Mouse (Mus musculus): ENCODE results near the gene Col15a1.

Gene Col15a1

DNA sequence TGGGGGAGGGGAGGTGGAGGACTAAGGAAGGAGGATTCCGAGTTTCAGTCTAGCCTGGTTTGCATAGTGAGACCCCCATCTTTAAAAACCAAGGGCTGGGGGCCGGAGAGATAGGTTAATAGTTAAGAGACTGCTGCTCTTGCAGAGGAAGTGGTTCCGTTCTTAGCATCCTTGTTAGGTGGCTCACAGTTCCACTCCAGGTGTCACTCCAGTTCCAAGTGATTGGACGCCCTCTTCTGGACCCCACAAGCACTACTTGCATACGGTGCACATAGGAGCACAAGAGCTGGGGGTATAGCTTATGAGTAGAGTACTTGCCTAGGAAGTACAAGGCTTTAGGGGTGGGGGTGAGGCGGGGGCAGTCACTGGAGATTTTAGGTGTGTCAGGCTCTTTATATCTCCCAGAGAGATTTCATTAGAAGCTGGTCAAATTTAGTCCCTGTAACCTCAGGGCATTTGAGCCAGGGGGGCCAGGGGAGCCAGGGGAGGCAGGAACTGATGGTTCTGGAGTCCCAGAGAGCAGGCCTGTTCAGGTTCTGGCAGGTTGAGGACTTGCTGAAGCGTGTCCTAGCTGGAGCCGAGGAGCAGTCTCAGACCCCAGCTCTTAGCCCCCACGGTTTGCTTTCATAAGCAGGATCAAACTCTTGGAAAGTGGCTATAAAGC, 143.6 kb downstream of the Col15a1 start:
- peak; percentile 68 for DNase-seq (ENCODE audit: low read depth, low spot score)

DNA sequence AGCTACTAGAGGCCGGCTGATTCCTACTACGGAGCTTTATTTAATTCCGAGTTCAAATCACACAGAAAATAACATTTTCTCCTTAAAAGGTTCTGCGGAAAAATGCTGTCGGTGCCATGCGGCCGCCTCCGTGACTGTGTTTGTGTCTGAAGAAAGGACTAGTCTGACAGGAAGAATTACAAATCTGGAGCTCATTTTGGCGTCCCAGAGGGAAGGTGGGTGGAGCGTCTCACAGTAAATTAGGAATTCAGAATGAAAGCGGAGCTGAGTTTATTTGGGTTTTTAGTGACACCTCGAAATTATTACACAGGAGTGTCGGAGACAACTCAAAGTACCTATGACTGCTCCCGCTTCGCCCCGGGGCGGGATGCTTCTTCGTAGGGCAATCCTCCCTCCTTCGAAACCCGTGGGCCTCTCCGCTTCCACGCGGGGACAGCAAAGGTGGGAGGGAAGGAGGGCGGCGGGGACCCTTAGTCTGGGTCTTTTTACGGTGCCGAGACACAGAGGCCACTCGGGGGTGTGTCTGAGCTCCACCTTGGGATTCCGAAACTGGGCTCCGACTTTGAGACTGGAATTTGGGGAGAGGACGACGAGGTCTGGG, 144.2 kb downstream of the Col15a1 start:
- peak; percentile 69 for DNase-seq (ENCODE audit: low read depth, low spot score)

DNA sequence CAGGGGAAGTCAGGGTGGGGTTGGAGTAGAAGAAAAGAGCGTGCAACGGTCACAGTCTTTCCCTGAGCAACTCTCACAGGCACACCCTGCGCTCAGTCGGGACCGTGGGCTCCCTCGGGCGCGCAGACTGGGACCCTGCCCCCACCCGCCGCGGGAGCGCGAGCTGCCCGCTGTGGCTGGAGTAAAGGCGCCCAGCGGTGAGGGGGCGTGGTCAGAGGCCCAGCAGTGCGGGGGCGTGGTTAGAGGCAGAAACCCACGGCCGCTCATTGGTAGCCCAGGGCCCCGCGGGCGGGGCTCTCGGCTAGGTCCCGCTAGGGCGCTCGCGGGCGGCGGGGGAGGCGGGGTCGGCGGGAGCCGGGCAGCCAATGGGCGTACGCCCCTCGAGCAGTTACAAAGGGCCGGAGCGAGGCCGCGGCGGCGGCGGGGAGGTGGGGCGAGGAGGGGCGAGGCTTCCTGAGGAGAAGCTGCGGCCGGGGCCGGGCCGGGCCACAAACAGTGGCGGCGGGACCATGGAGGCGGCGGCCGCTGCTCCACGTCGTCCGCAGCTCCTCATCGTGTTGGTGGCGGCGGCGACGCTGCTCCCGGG, 144.9 kb downstream of the Col15a1 start, which contains the start of gene Tgfbr1:
Gene Tgfbr1, plus strand, starts transcription at position 420 of the 586 bp plus-strand sequence.
- DNase-seq (ENCODE audit: low read depth, low spot score), result peak; percentile 97

DNA sequence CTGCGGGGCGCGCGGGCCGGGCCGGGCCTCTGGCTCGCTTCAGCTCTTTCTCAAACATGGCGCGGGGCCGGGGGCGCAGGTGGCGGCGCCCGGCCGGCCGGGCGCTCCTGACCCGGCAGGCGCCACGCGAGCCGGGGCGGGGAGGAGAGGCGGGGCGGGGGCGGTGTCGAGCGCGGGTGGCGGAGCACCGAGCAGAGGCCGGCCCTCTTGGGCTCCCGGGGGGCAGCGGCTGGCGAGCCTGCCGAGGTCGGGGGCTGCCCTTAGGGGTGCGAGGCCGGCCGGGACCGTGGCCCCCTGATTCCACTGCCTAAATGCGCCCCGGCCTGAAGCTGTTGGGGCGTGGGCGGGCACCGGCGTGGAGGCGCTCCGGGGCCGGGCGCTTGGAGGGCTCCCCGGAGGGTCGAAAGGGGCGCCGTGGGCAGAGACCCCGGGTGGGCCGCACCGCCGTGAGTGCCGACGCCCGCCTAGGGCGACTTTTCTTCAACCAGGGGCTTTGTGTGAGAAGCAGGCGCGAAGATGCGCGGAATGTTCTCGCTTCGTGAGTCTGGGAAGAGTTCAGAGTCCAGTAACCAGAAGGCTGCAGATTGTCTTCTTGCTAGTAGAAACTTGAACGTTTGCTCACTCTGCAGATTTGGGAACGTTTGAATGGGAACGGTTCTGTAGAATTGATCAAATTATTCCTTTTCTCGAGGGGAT, 145.6 kb downstream of the Col15a1 start:
- DNase-seq (ENCODE audit: low read depth, low spot score), result peak; percentile 49

DNA sequence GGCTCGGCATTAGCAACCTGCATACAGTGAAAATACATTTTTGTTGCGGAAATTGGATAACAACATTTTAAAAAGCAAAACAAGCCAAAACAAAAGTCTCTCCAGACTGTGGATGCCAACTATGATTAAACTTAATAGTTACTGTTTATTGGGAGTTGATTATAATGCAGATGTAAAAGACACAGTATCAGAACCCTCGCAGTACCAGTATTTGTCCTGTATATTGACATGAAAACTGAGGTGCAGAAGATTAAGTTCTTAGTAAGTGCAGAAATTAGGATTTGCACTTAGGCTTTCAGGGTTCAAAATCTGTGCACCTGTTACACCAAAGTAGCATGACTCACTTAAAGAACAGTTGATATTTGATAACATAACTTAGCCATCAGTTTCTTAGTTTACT, 146.3 kb downstream of the Col15a1 start:
- no peak for DNase-seq (ENCODE audit: low read depth, low spot score)

DNA sequence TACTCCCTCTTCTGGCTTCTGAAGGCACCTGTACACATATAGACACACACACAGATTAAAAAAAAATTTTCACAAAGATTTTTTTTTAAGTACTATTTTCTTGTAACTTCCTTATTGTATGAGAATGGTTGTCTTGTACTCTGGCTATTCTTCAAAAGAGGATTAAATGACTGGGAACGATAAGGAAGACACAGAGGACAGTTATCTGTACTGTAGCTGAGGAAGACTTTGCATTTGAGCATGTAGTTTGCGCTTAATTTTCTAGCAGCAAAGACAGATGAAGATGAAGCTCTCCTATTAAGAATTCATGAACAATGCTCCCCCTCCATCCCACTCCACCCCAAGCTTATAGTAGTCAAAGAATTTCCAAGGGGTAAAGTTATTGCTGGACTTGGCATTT, 154.7 kb downstream of the Col15a1 start:
- no peak for DNase-seq (ENCODE audit: low read depth, low spot score)

All from forelimb bud, embryonic 11.5 days (tissue).